Mouse (Mus musculus): ENCODE results near the gene Neurog1. TPM values are rescaled to one million over a fixed set of nuclear protein-coding genes. Genes with fewer than 3 reads are reported as not detected.

Neurog1 gene
- polyA plus RNA-seq, 1 experiment from 2014 or later: 1.1 TPM

DNA sequence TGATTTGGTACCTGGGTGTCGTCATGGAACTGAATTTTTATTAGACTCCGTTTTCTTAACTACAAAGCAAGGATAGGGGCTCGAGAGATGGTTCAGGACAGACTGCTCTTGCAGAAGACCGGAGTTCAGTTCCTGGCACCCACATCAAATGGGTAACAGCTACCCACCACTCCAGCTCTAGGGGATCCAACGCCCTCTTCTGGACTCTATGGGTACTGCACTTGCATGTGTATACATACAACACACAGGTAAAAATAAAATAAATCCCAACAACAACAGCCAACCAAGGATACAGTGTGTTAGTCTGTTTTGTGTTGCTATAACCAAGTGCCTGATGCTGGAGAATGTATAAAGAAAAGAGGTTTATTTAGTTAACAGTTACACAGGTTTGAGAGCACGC is 28.4 kb upstream of the Neurog1 start:
- Histone ChIP-seq H3K27me3 (no peaks in the 10 kb centered on the region; the same call in 1 of the 2 replicates), H3K4me1 (no peaks in the 10 kb centered on the region), H3K27ac (no peak overlapping the region), H3K9ac (no peak overlapping the region), H3K36me3 (no peaks in the 10 kb centered on the region), H3K9me3 (no peaks in the 10 kb centered on the region), H3K4me3 (no peak overlapping the region), H3K4me2 (no peak overlapping the region)
- WGBS: 77% methylated on average over 6 of the region's 6 CpGs
- ATAC-seq (ENCODE audit: insufficient number of reproducible peaks, insufficient read depth, low FRiP score, low TSS enrichment, low read depth): no peak

- Histone ChIP-seq H3K4me1 (no peaks in the 10 kb centered on the region), H3K27ac (no peak overlapping the region), H3K9me3 (no peaks in the 10 kb centered on the region), H3K4me2 (no peak overlapping the region), H3K4me3 (no peak overlapping the region), H3K9ac (no peak overlapping the region), H3K27me3 (peaks cover 7% of the 10 kb centered on the region; the same call in 1 of the 2 replicates), H3K36me3 (no peaks in the 10 kb centered on the region)
- 16% methylated on average over 8 of the region's 8 CpGs for WGBS
- peak; percentile 73; the same call in 1 of the 2 replicates for ATAC-seq (ENCODE audit: insufficient number of reproducible peaks, insufficient read depth, low FRiP score, low TSS enrichment, low read depth)
Observed at GRCm38 (mm10) chr13:56279439-56279838, 27.5 kb upstream of the Neurog1 start.

DNA sequence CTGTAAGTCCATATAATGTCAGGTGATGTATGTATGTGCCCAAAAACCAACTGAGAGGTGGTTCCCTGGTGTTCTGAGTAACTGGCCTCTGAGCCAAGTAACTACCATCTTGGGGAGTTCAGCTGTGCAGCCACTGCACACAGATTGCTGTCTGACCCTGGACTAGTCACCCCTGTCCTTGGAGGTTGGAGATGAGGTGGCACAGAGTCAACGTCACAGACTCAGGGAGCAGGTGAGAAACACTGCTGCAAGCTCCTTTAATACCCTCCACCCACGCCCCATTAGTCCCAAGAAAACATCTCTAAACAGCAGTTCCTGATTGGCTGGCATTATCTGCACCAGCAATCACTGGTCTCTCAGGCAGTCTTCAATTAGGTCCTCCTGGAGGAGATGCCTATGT is 23.2 kb upstream of the Neurog1 start:
- H3K27ac ChIP-seq: no peak overlapping the region
- no peak overlapping the region for H3K4me2 ChIP-seq
- H3K36me3 ChIP-seq: no peaks in the 10 kb centered on the region
- peaks cover 7% of the 10 kb centered on the region; the same call in 1 of the 2 replicates for H3K27me3 ChIP-seq
- peaks cover 7% of the 10 kb centered on the region for H3K9me3 ChIP-seq
- no peak for ATAC-seq (ENCODE audit: insufficient number of reproducible peaks, insufficient read depth, low FRiP score, low TSS enrichment, low read depth)
- H3K4me3 ChIP-seq: no peak overlapping the region
- 40% methylated on average over 2 of the region's 2 CpGs for WGBS
- H3K9ac ChIP-seq: no peak overlapping the region
- H3K4me1 ChIP-seq: no peaks in the 10 kb centered on the region

- Histone ChIP-seq H3K36me3 (no peaks in the 10 kb centered on the region), H3K27ac (no peak overlapping the region), H3K27me3 (peaks cover 16% of the 10 kb centered on the region; the same call in 1 of the 2 replicates), H3K9me3 (peaks cover 7% of the 10 kb centered on the region), H3K4me3 (no peak overlapping the region), H3K9ac (no peak overlapping the region), H3K4me1 (no peaks in the 10 kb centered on the region), H3K4me2 (no peak overlapping the region)
- WGBS: 49% methylated on average over 13 of the region's 13 CpGs
- no peak for ATAC-seq (ENCODE audit: insufficient number of reproducible peaks, insufficient read depth, low FRiP score, low TSS enrichment, low read depth)
Observed at GRCm38 (mm10) chr13:56270124-56270523, 18.2 kb upstream of the Neurog1 start.

DNA sequence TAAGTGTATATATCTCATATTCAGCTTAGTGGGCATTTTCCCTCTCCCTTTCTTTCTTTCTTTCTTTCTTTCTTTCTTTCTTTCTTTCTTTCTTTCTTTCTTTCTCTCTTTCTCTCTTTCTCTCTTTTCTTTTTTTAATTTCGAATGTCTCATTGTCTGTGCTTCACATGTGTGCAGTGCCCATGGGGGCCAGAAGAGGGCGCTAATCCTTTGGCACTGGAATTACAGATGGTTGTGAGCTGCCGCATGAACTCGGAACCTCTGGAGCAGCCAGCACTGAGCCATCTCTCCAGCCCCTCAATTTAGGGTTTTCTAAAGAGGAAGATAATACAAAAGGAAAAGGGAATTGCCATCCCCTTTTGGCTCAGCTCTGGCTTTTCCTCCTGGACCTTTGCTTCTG is 15.4 kb upstream of the Neurog1 start:
- no peak overlapping the region for H3K9ac ChIP-seq
- peaks cover 32% of the 10 kb centered on the region for H3K27me3 ChIP-seq
- H3K4me3 ChIP-seq: no peak overlapping the region
- no peaks in the 10 kb centered on the region for H3K4me1 ChIP-seq
- no peaks in the 10 kb centered on the region for H3K36me3 ChIP-seq
- H3K9me3 ChIP-seq: peaks cover 7% of the 10 kb centered on the region
- H3K4me2 ChIP-seq: no peak overlapping the region
- 78% methylated on average over 4 of the region's 4 CpGs for WGBS
- no peak for ATAC-seq (ENCODE audit: insufficient number of reproducible peaks, insufficient read depth, low FRiP score, low TSS enrichment, low read depth)
- no peak overlapping the region for H3K27ac ChIP-seq

- 35% methylated on average over 8 of the region's 8 CpGs for WGBS
Observed at GRCm38 (mm10) chr13:56266435-56266834, 14.5 kb upstream of the Neurog1 start.

DNA sequence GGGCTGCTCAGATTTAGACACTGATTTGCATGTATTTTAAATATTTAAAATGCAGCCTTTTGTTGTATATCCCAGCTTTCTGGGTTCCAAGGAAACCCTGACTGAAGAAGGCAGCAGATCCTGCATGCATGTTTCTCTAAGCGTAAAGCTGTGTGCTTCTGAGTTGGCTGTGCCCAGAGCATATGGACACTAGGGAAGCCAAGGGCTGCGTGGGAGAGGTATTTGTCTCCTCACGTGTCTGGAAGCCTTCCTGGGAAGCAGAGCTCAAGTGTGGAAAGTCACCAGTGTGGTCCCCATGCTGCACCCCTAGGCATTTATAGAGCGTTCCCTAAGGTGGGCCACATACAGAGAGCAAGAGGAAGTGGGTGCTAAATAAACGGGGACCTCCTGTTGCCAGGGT is 13.7 kb upstream of the Neurog1 start:
- Histone ChIP-seq H3K27ac (no peak overlapping the region), H3K4me2 (no peak overlapping the region), H3K9me3 (no peaks in the 10 kb centered on the region), H3K9ac (no peak overlapping the region), H3K27me3 (peaks cover 49% of the 10 kb centered on the region), H3K4me1 (0 out of 2 replicates have a peak, but pooled peaks cover 5% of the 10 kb centered on the region), H3K4me3 (no peak overlapping the region), H3K36me3 (no peaks in the 10 kb centered on the region)
- no peak for ATAC-seq (ENCODE audit: insufficient number of reproducible peaks, insufficient read depth, low FRiP score, low TSS enrichment, low read depth)
- 70% methylated on average over 5 of the region's 5 CpGs for WGBS

More at GRCm38 (mm10) chr13:56266435-56266834, 14.5 kb upstream of the Neurog1 start:
- Histone ChIP-seq H3K9ac (no peak overlapping the region), H3K4me1 (0 out of 2 replicates have a peak, but pooled peaks cover 5% of the 10 kb centered on the region), H3K4me3 (no peak overlapping the region), H3K36me3 (no peaks in the 10 kb centered on the region), H3K27ac (no peak overlapping the region), H3K9me3 (peaks cover 4% of the 10 kb centered on the region), H3K27me3 (peaks cover 42% of the 10 kb centered on the region), H3K4me2 (no peak overlapping the region)
- ATAC-seq (ENCODE audit: insufficient number of reproducible peaks, insufficient read depth, low FRiP score, low TSS enrichment, low read depth): no peak

- Histone ChIP-seq H3K9ac (no peak overlapping the region), H3K27ac (no peak overlapping the region), H3K4me1 (peaks cover 20% of the 10 kb centered on the region), H3K9me3 (no peaks in the 10 kb centered on the region), H3K36me3 (no peaks in the 10 kb centered on the region), H3K27me3 (peaks cover 83% of the 10 kb centered on the region), H3K4me3 (no peak overlapping the region), H3K4me2 (no peak overlapping the region)
- WGBS: 36% methylated on average over 4 of the region's 4 CpGs
- peak; percentile 46; the same call in 1 of the 2 replicates for ATAC-seq (ENCODE audit: insufficient number of reproducible peaks, insufficient read depth, low FRiP score, low TSS enrichment, low read depth)
Observed at GRCm38 (mm10) chr13:56262269-56262668, 10.3 kb upstream of the Neurog1 start.

DNA sequence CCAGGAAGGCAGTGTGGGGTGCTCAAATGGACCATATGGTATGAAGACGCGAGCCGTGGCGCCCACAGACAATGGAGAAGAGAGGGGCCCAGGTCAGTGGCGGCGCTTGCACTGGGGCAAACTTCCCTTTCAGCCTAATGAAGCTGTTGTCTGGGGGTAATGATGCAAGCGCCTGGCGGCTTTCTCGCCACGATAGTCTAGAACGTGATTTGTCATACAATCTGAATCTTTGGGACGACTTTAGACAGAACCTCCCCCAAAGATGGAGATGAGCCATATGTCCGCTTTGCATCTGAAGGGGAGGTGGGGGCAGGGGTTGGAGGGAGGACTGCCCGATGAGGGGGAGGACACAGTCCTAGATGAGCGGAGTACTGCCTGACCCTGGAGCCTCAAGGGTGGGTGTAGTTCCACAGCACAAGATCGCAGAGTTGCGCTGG is 8.4 kb upstream of the Neurog1 start:
- no peak overlapping the region for H3K9ac ChIP-seq
- no peak for ATAC-seq (ENCODE audit: insufficient number of reproducible peaks, insufficient read depth, low FRiP score, low TSS enrichment, low read depth)
- peaks cover 96% of the 10 kb centered on the region for H3K27me3 ChIP-seq
- H3K4me1 ChIP-seq: peaks cover 20% of the 10 kb centered on the region
- 2% methylated on average over 17 of the region's 17 CpGs for WGBS
- H3K4me3 ChIP-seq: no peak overlapping the region
- H3K36me3 ChIP-seq: no peaks in the 10 kb centered on the region
- H3K4me2 ChIP-seq: no peak overlapping the region
- H3K27ac ChIP-seq: no peak overlapping the region
- H3K9me3 ChIP-seq: no peaks in the 10 kb centered on the region

DNA sequence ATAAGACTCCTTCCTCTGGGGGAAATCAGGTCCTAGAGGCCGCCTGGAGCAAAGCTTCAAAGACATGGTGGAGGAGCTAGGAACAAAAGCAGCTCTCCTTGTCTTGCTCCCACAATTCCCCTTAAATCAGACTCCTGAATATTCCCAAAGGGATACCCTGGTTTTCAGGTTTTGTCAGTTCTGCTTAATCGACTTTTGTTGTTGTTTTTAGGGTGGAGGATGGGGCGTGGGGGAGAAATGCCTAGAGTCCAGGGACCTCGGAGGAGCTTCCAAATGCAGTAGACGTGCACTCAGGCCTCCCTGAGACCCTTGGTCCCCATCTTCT is 7.9 kb upstream of the Neurog1 start:
- WGBS: 2% methylated on average over 5 of the region's 5 CpGs
- Histone ChIP-seq H3K4me2 (no peak overlapping the region), H3K4me3 (0 out of 2 replicates have a peak overlapping the region, but pooled peaks have one; percentile 0), H3K9ac (no peak overlapping the region), H3K9me3 (no peaks in the 10 kb centered on the region), H3K36me3 (no peaks in the 10 kb centered on the region), H3K4me1 (peaks cover 20% of the 10 kb centered on the region), H3K27me3 (peaks cover 96% of the 10 kb centered on the region), H3K27ac (no peak overlapping the region)
- no peak for ATAC-seq (ENCODE audit: insufficient number of reproducible peaks, insufficient read depth, low FRiP score, low TSS enrichment, low read depth)

- Histone ChIP-seq H3K9me3 (no peaks in the 10 kb centered on the region), H3K27ac (no peak overlapping the region), H3K9ac (0 out of 2 replicates have a peak overlapping the region, but pooled peaks have one; percentile 17), H3K4me1 (peaks cover 20% of the 10 kb centered on the region), H3K27me3 (peaks cover 100% of the 10 kb centered on the region), H3K36me3 (no peaks in the 10 kb centered on the region), H3K4me3 (peak overlapping the region; percentile 32), H3K4me2 (peak overlapping the region; percentile 57)
- ATAC-seq (ENCODE audit: insufficient number of reproducible peaks, insufficient read depth, low FRiP score, low TSS enrichment, low read depth): no peak
- WGBS: under 1% methylated on average over 47 of the region's 55 CpGs
Observed at GRCm38 (mm10) chr13:56259021-56259925, 7.3 kb upstream of the Neurog1 start.

Measured in embryonic facial prominence, embryonic 13.5 days (tissue).